Mouse (Mus musculus): ENCODE data around the gene Smad6. TPM values are rescaled to one million over a fixed set of nuclear protein-coding genes. Genes with fewer than 3 reads are reported as not detected.

The Smad6 gene
- polyA plus RNA-seq, 1 experiment from 2014 or later = 10.8 TPM

DNA sequence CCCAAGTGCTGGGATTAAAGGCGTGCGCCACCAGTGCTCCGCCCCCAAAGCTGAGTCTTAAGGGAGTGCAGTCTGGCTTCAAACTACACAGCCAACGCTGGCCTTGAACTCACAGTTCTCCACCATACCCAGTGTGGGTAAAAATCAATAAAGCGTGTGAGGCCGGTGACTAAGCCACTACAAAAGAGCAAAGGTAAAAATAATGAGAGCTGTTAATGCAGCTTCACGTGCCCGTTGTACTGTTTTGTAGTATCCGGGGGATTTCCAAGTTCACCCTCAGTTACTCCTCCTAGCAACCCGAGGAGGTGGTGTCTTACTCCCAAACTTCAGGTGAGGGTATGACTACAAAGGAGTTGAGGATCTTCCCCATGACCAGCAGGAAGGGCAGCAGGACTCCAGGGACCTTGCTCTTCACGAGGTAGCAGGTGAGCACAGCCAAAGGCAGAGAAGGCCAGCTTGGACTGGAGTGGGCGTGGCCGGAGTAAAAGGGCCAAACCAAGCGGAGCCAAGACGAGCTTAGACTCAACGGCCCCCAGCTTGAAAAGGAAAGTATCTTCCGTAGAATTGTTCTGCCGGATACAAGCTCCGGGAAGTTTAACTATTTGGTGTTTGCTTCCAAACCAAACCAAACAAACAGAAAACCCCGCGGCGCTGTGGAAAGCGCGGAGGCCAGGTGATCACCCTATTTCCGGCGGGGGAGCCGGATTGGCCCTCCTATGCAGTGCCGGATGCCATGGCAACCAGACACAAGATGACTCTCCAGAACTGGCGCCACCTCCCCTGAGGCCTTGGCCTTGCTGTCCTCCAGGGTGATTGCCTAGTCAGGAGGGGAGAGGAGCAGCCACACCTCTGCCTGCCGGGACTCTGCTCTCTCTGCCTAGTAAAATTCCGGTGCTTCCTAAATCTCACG lies 27.9 kb upstream of the Smad6 start:
- Histone ChIP-seq H3K9me3 (no peaks in the 10 kb centered on the region), H3K27me3 (replicated peaks) (no peaks in the 10 kb centered on the region), H3K27ac (peak overlapping the region; percentile 62; the same call in 1 of the 2 replicates), H3K4me3 (replicated peaks) (peak overlapping the region; percentile 40), H3K36me3 (no peaks in the 10 kb centered on the region), H3K4me1 (peaks cover 10% of the 10 kb centered on the region), H3K4me2 (peak overlapping the region; percentile 58), H3K9ac (no peak overlapping the region)
- ATAC-seq (ENCODE audit: insufficient read depth, low FRiP score, low read depth) = peak; percentile 87
- 12% methylated on average over 32 of the region's 32 CpGs for WGBS

GRCm38 (mm10) chr9:64045117-64045890 lies 23.4 kb upstream of the Smad6 start:
- Histone ChIP-seq H3K27me3 (replicated peaks) (no peaks in the 10 kb centered on the region), H3K4me1 (peaks cover 10% of the 10 kb centered on the region), H3K27ac (peak overlapping the region; percentile 80), H3K4me3 (replicated peaks) (no peak overlapping the region), H3K4me2 (no peak overlapping the region), H3K9ac (no peak overlapping the region), H3K9me3 (no peaks in the 10 kb centered on the region), H3K36me3 (no peaks in the 10 kb centered on the region)
- WGBS = 12% methylated on average over 14 of the region's 14 CpGs
- ATAC-seq (ENCODE audit: insufficient read depth, low FRiP score, low read depth) = peak; percentile 91

- Histone ChIP-seq H3K27me3 (replicated peaks) (no peaks in the 10 kb centered on the region), H3K4me3 (replicated peaks) (no peak overlapping the region), H3K27ac (0 out of 2 replicates have a peak overlapping the region, but pooled peaks have one; percentile 13), H3K4me2 (no peak overlapping the region), H3K4me1 (peaks cover 10% of the 10 kb centered on the region), H3K9me3 (no peaks in the 10 kb centered on the region), H3K36me3 (no peaks in the 10 kb centered on the region), H3K9ac (no peak overlapping the region)
- ATAC-seq (ENCODE audit: insufficient read depth, low FRiP score, low read depth) = no peak
- WGBS = 69% methylated on average over 8 of the region's 8 CpGs
Measured at GRCm38 (mm10) chr9:64044343-64044742, 22.5 kb upstream of the Smad6 start.

GRCm38 (mm10) chr9:64042911-64043310 lies 21.1 kb upstream of the Smad6 start:
- no peak for ATAC-seq (ENCODE audit: insufficient read depth, low FRiP score, low read depth)
- Histone ChIP-seq H3K4me2 (no peak overlapping the region), H3K4me3 (replicated peaks) (no peak overlapping the region), H3K9ac (no peak overlapping the region), H3K36me3 (no peaks in the 10 kb centered on the region), H3K27ac (no peak overlapping the region), H3K9me3 (no peaks in the 10 kb centered on the region), H3K4me1 (peaks cover 10% of the 10 kb centered on the region), H3K27me3 (replicated peaks) (no peaks in the 10 kb centered on the region)
- 91% methylated on average over 4 of the region's 4 CpGs for WGBS

GRCm38 (mm10) chr9:64042216-64042615 lies 20.4 kb upstream of the Smad6 start:
- Histone ChIP-seq H3K4me1 (peaks cover 10% of the 10 kb centered on the region), H3K4me2 (no peak overlapping the region), H3K36me3 (no peaks in the 10 kb centered on the region), H3K27ac (no peak overlapping the region), H3K4me3 (replicated peaks) (no peak overlapping the region), H3K9ac (no peak overlapping the region), H3K27me3 (replicated peaks) (no peaks in the 10 kb centered on the region), H3K9me3 (no peaks in the 10 kb centered on the region)
- no peak for ATAC-seq (ENCODE audit: insufficient read depth, low FRiP score, low read depth)
- WGBS = 84% methylated on average over 8 of the region's 8 CpGs

GRCm38 (mm10) chr9:64029908-64030631 lies 8.2 kb upstream of the Smad6 start:
- ATAC-seq (ENCODE audit: insufficient read depth, low FRiP score, low read depth) = no peak
- no peak overlapping the region for H3K4me3 ChIP-seq (replicated peaks)
- no peak overlapping the region for H3K9ac ChIP-seq
- H3K4me1 ChIP-seq = no peaks in the 10 kb centered on the region
- WGBS = 55% methylated on average over 6 of the region's 6 CpGs
- H3K4me2 ChIP-seq = no peak overlapping the region
- no peak overlapping the region for H3K27ac ChIP-seq
- no peaks in the 10 kb centered on the region for H3K27me3 ChIP-seq (replicated peaks)
- no peaks in the 10 kb centered on the region for H3K9me3 ChIP-seq
- no peaks in the 10 kb centered on the region for H3K36me3 ChIP-seq

- Histone ChIP-seq H3K4me1 (peaks cover 6% of the 10 kb centered on the region; the same call in 1 of the 2 replicates), H3K4me2 (no peak overlapping the region)
Measured at GRCm38 (mm10) chr9:64025565-64025964, 3.7 kb upstream of the Smad6 start.

GRCm38 (mm10) chr9:64024976-64025375 lies 3.1 kb upstream of the Smad6 start:
- Histone ChIP-seq H3K27ac (no peak overlapping the region), H3K4me1 (peaks cover 9% of the 10 kb centered on the region; the same call in 1 of the 2 replicates), H3K36me3 (no peaks in the 10 kb centered on the region), H3K9ac (no peak overlapping the region), H3K27me3 (replicated peaks) (no peaks in the 10 kb centered on the region), H3K9me3 (no peaks in the 10 kb centered on the region), H3K4me3 (replicated peaks) (no peak overlapping the region), H3K4me2 (no peak overlapping the region)
- no peak for ATAC-seq (ENCODE audit: insufficient read depth, low FRiP score, low read depth)
- WGBS = 30% methylated on average over 2 of the region's 2 CpGs

More at GRCm38 (mm10) chr9:64025565-64025964, 3.7 kb upstream of the Smad6 start:
- Histone ChIP-seq H3K9ac (no peak overlapping the region), H3K27me3 (replicated peaks) (no peaks in the 10 kb centered on the region), H3K9me3 (no peaks in the 10 kb centered on the region), H3K36me3 (no peaks in the 10 kb centered on the region), H3K27ac (no peak overlapping the region), H3K4me3 (replicated peaks) (no peak overlapping the region)
- WGBS = 9% methylated on average over 3 of the region's 3 CpGs
- no peak for ATAC-seq (ENCODE audit: insufficient read depth, low FRiP score, low read depth)

DNA sequence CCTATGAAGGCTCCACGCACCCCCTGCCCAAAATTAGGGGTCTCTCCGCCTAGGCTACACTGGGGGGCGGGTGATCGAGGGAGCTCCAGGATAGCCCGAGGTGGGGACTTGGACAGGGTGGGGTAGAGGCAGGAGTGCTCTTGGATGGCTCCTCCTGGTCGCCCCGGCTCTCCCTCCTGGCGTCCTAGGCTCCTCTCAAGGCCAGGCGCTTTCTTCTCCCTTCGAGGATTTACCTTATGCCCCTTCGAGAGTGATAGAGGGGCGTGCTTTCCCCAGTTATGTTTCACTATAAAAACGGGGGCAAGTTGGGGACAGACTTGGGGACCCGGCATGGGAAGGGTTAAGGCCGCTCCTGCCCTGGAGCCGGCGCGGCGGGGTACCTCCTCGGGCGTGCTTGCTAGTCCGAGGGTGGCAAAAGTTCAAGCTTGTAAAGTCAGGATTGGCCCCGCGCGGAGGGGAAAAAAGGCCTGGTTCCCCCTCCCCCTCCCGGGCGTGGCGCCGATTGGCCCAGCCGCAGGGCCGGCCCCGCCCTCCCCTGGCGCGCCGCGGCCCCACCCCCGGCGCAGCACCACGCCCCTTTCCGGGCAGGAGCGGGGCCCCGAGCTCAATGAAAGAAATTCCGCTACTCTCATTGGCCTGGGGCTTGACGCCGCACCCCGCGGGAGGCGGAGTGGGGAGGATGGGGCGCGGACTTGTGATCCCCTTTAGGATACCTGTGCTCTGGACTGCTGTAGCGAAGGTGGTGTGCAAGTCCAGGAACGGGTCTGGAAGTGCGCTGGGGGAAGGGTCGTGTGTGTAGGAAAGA lies 905 bp upstream of the Smad6 start:
- H3K27ac ChIP-seq = peak overlapping the region; percentile 99
- WGBS = under 1% methylated on average over 46 of the region's 54 CpGs
- H3K9ac ChIP-seq = peak overlapping the region; percentile 55
- no peaks in the 10 kb centered on the region for H3K36me3 ChIP-seq
- peak; percentile 77 for ATAC-seq (ENCODE audit: insufficient read depth, low FRiP score, low read depth)
- peak overlapping the region; percentile 95 for H3K4me2 ChIP-seq
- H3K9me3 ChIP-seq = no peaks in the 10 kb centered on the region
- peaks cover 29% of the 10 kb centered on the region for H3K4me1 ChIP-seq
- no peaks in the 10 kb centered on the region for H3K27me3 ChIP-seq (replicated peaks)
- H3K4me3 ChIP-seq (replicated peaks) = peak overlapping the region; percentile 80

DNA sequence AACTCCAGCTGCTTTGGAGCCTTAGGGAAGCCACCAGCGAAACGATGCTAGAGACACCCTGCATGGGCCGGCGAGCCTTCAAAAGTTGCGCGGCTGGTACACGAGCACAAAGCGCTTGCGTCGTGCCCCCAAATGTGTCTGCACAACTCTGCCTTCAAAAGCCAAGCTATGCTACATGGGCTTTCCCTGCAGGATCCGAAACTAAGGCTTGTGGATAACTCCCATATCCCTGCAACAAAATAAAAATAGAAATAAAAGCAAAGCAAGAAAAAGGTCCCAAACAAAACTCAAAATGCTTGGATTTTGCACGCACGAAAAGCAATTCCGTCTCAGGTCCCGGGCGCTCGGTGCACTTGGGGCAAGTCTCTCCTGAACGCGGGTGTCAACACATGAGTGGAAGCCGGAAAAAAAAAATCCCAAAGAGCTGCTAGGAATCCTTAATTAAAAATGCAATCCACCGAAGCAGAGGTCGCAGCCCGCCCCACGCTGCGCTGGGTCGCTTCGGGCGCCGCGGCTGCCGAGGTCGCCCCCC lies 474 bp downstream of the Smad6 start:
- 0% methylated on average over 32 of the region's 32 CpGs for WGBS
- no peaks in the 10 kb centered on the region for H3K9me3 ChIP-seq
- H3K9ac ChIP-seq = peak overlapping the region; percentile 88
- peak overlapping the region; percentile 80 for H3K4me3 ChIP-seq (replicated peaks)
- H3K4me2 ChIP-seq = peak overlapping the region; percentile 95
- no peak for ATAC-seq (ENCODE audit: insufficient read depth, low FRiP score, low read depth)
- H3K36me3 ChIP-seq = no peaks in the 10 kb centered on the region
- no peaks in the 10 kb centered on the region for H3K27me3 ChIP-seq (replicated peaks)
- peaks cover 43% of the 10 kb centered on the region for H3K4me1 ChIP-seq
- peak overlapping the region; percentile 99 for H3K27ac ChIP-seq
